Comparison of ENCODE assay signal across 7 mouse cellular contexts in genomic region chr9:49485892-49486311, GRCm38 (mm10). TPM values are rescaled to one million over a fixed set of nuclear protein-coding genes. Genes with fewer than 3 reads are reported as not detected.
A peak's percentile ranks its signal among the peaks of the same experiment; 100 is the strongest.
DNase-seq lines count a peak whose midpoint lies in the region; ATAC-seq lines count a peak whose summit lies in the region.

Gene Ttc12, minus strand, starts transcription at chr9:49486225.

- H3K27ac ChIP-seq in intestine, embryonic 14.5 days (ENCODE audit: low read depth): no peak within 1 kb of the TSS
- peak within 1 kb of the TSS; percentile 78 for H3K27ac ChIP-seq in limb, embryonic 10.5 days
- peak within 1 kb of the TSS; percentile 82 for H3K27ac ChIP-seq in midbrain, embryonic 10.5 days (replicated peaks)

- H3K4me1 ChIP-seq in intestine, embryonic 14.5 days (replicated peaks; ENCODE audit: control insufficient read depth, insufficient read depth, low read length): 0 out of 2 replicates have a peak, but pooled peaks cover 12% of the 10 kb centered on the region
- peaks cover 40% of the 10 kb centered on the region for H3K4me1 ChIP-seq in limb, embryonic 10.5 days
- peaks cover 31% of the 10 kb centered on the region for H3K4me1 ChIP-seq in midbrain, embryonic 10.5 days

- peak; percentile 95 for DNase-seq in adrenal gland, adult 2 months
- DNase-seq in gastrocnemius, postnatal 25 days: peak; percentile 89
- DNase-seq in intestine, embryonic 14.5 days (ENCODE audit: low spot score): peak; percentile 86
- peak; percentile 84 for DNase-seq in limb, embryonic 10.5 days (ENCODE audit: low spot score)
- peak; percentile 86 for DNase-seq in midbrain, embryonic 10.5 days (ENCODE audit: low spot score)
- peak; percentile 55 for DNase-seq in right cerebral cortex, postnatal 4 days

- H3K4me3 ChIP-seq in intestine, embryonic 14.5 days (ENCODE audit: low read depth, low read length): peak within 1 kb of the TSS; percentile 47
- H3K4me3 ChIP-seq in limb, embryonic 10.5 days: peak within 1 kb of the TSS; percentile 66
- H3K4me3 ChIP-seq in midbrain, embryonic 10.5 days: peak within 1 kb of the TSS; percentile 69

- 1% methylated on average over 18 of the region's 18 CpGs for WGBS in intestine, embryonic 14.5 days
- 1% methylated on average over 18 of the region's 18 CpGs for WGBS in limb, embryonic 10.5 days
- under 1% methylated on average over 18 of the region's 18 CpGs for WGBS in midbrain, embryonic 10.5 days

- no peaks in the 10 kb centered on the region for H3K27me3 ChIP-seq in intestine, embryonic 14.5 days (replicated peaks; ENCODE audit: control insufficient read depth, insufficient read depth, low read length)
- H3K27me3 ChIP-seq in limb, embryonic 10.5 days (ENCODE audit: low read depth, poor library complexity, severe bottlenecking): 0 out of 2 replicates have a peak, but pooled peaks cover 12% of the 10 kb centered on the region
- peaks cover 25% of the 10 kb centered on the region for H3K27me3 ChIP-seq in midbrain, embryonic 10.5 days (ENCODE audit: low read depth, poor library complexity, severe bottlenecking)

- peak; percentile 74 for ATAC-seq in common myeloid progenitor, adult 5-6 weeks (replicated peaks; ENCODE audit: low read depth, poor library complexity, severe bottlenecking)
- peak; percentile 84 for ATAC-seq in intestine, embryonic 14.5 days (replicated peaks; ENCODE audit: low FRiP score, low TSS enrichment, low read depth)

- no peaks in the 10 kb centered on the region for H3K36me3 ChIP-seq in intestine, embryonic 14.5 days (ENCODE audit: control insufficient read depth, insufficient read depth, low read length)
- no peaks in the 10 kb centered on the region for H3K36me3 ChIP-seq in limb, embryonic 10.5 days
- no peaks in the 10 kb centered on the region for H3K36me3 ChIP-seq in midbrain, embryonic 10.5 days

- peak within 1 kb of the TSS; percentile 34 for H3K9ac ChIP-seq in intestine, embryonic 14.5 days (ENCODE audit: low read length)

- H3K9me3 ChIP-seq in intestine, embryonic 14.5 days (ENCODE audit: control insufficient read depth, low read length): no peaks in the 10 kb centered on the region
- no peaks in the 10 kb centered on the region for H3K9me3 ChIP-seq in limb, embryonic 10.5 days (replicated peaks)
- no peaks in the 10 kb centered on the region for H3K9me3 ChIP-seq in midbrain, embryonic 10.5 days (replicated peaks)

- peak within 1 kb of the TSS; percentile 79 for H3K4me2 ChIP-seq in intestine, embryonic 14.5 days (ENCODE audit: low read length)

RNA-seq across cellular contexts. Expression of gene Ttc12, which starts in this region (rescaled TPM):
- total RNA-seq in adrenal gland, adult 2 months (2021): 10 to 100 TPM in 1 of 2 experiments, 1 to 10 TPM in 1; 7.7 to 17.8 TPM
- 1.5 and 1.6 TPM in 2 replicates for polyA plus RNA-seq in adrenal gland, adult 2 months (2012; rRNA removed)
- 0.78 and 1.6 TPM in 2 replicates for total RNA-seq in common myeloid progenitor, adult 5-6 weeks (2017)
- total RNA-seq in gastrocnemius, postnatal 25 days (2021): under 1 TPM; 0.82 to 0.88 TPM
- 0.97 and 1.1 TPM in 2 replicates for polyA plus RNA-seq in intestine, embryonic 14.5 days (2014; fragmentation: Nextera tagmentation; extraction: Ambion mirVana)
- 1.2 and 1.7 TPM in 2 replicates for polyA plus RNA-seq in limb, embryonic 10.5 days (2016; fragmentation: Nextera tagmentation; extraction: Ambion mirVana)
- 2.1 and 2.5 TPM in 2 replicates for polyA plus RNA-seq in midbrain, embryonic 10.5 days (2016; fragmentation: Nextera tagmentation; extraction: Ambion mirVana)

Comparison
In these comparisons a context has a peak if more than half of its experiments do, and no peak if none do; other contexts are left out.
1. Peak in DNase-seq in gastrocnemius, postnatal 25 days; RNA of the gene not detected or under 1 TPM.